Mouse (Mus musculus): ENCODE measurements around the gene Dact1. TPM values are rescaled to one million over a fixed set of nuclear protein-coding genes. Genes with fewer than 3 reads are reported as not detected.

Dact1 gene
- polyA plus RNA-seq, 1 experiment: not detected

- TF ChIP-seq GATA1 (IDR thresholded peaks at IDR 0.05; ENCODE audit: low read length) (no peak), TAL1 (IDR thresholded peaks at IDR 0.05; ENCODE audit: low read length) (no peak)
- Histone ChIP-seq H3K4me1 (ENCODE audit: control insufficient read depth) (no peaks in the 10 kb centered on the region), H3K36me3 (ENCODE audit: control insufficient read depth) (no peaks in the 10 kb centered on the region), H3K9me3 (ENCODE audit: control insufficient read depth, low read length) (no peaks in the 10 kb centered on the region), H3K4me3 (replicated peaks) (no peak overlapping the region), H3K27me3 (ENCODE audit: control insufficient read depth) (no peaks in the 10 kb centered on the region)
Measured at GRCm38 (mm10) chr12:71285399-71285798, 24.3 kb upstream of the Dact1 start.

- Histone ChIP-seq H3K27me3 (ENCODE audit: control insufficient read depth) (no peaks in the 10 kb centered on the region), H3K4me3 (replicated peaks) (no peak overlapping the region), H3K4me1 (ENCODE audit: control insufficient read depth) (no peaks in the 10 kb centered on the region), H3K36me3 (ENCODE audit: control insufficient read depth) (no peaks in the 10 kb centered on the region), H3K9me3 (ENCODE audit: control insufficient read depth, low read length) (no peaks in the 10 kb centered on the region)
- TF ChIP-seq TAL1 (IDR thresholded peaks at IDR 0.05; ENCODE audit: low read length) (no peak), GATA1 (IDR thresholded peaks at IDR 0.05; ENCODE audit: low read length) (no peak)
Measured at GRCm38 (mm10) chr12:71290460-71290859, 19.2 kb upstream of the Dact1 start.

DNA sequence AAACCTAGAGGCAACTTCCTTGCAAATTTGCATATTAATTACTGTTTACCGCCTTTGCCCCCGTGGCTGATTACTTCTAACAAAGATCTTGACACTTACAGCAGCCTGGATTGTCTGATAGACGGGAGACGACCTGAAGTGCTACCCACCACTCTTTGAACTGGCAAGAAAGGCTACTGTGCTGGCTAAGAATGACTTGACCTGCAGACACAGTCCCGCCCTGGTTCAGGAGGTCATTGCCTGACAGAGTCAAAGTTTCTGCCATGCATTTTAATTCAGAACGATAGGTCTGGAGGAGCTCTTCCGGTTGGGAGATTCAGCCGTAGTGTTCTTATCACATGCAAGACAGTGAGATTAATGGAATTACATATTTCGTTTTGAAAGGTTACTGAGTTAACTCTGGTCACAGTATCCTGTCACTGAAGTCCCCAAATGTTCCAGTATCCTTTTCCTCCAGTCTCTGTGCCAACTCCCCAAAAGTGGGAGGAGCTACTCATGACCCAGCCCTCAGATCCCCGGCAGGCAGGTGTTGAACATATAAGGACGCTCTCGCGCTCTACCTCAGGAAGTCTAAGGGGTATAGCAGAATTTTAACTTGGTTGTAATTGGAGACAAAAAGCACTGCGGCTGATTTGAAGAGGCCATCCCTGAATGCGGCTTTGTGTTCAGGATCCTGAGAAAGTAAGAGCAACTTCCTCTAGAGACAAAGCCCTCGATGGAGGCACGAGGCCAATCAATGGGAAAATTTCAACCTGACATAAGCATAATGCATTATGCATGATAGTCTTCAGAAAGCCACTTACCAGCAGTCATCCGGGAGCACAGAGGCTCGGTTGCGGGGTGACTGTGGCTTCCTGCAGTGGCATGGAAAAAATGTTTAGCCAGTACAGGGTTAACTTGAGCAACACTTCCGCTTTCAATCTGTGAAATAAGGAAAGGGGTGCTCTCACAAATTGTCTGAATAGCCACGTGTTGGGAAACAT, 15.4 kb upstream of the Dact1 start:
- Histone ChIP-seq H3K27me3 (ENCODE audit: control insufficient read depth) (no peaks in the 10 kb centered on the region), H3K4me1 (ENCODE audit: control insufficient read depth) (no peaks in the 10 kb centered on the region), H3K36me3 (ENCODE audit: control insufficient read depth) (no peaks in the 10 kb centered on the region), H3K4me3 (replicated peaks) (no peak overlapping the region), H3K9me3 (ENCODE audit: control insufficient read depth, low read length) (no peaks in the 10 kb centered on the region)
- TF ChIP-seq TAL1 (IDR thresholded peaks at IDR 0.05; ENCODE audit: low read length) (no peak), GATA1 (IDR thresholded peaks at IDR 0.05; ENCODE audit: low read length) (no peak)

DNA sequence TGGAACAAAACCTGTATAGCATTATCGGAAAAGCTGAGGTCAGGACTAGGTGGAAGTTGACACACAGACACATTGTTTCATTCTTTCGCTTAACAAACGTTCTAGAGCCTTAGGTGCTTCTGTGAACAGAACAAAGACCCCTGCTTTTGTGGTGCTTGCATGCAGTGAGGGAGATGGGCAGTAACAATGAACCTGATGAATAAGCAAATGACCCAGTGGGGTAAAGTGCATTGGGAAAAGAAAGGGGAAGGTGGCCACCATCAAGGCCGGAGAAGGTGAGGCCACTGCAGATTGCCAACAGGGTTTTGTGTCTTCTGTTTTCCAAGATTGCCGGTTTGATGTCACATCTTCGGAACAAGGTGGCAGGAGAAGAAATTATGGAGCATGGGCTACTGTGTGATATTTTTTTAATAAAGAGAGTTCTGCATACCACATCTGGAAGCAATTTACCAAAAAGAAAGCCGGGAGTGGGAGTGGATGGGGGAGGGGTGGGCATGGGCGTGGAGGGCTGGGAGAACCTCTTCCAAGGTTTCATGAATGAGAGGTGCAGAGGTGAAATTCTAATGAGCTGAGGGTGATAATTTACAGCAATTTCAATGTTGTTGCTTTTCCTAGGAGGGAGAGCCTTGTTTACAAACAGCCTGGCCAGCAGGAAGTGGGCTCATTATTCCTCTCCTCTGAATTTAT, 12.7 kb upstream of the Dact1 start:
- H3K36me3 ChIP-seq (ENCODE audit: control insufficient read depth): no peaks in the 10 kb centered on the region
- H3K4me3 ChIP-seq (replicated peaks): no peak overlapping the region
- H3K27me3 ChIP-seq (ENCODE audit: control insufficient read depth): no peaks in the 10 kb centered on the region
- H3K9me3 ChIP-seq (ENCODE audit: control insufficient read depth, low read length): no peaks in the 10 kb centered on the region
- TF ChIP-seq TAL1 (IDR thresholded peaks at IDR 0.05; ENCODE audit: low read length) (no peak), GATA1 (IDR thresholded peaks at IDR 0.05; ENCODE audit: low read length) (no peak)
- no peaks in the 10 kb centered on the region for H3K4me1 ChIP-seq (ENCODE audit: control insufficient read depth)

- Histone ChIP-seq H3K27me3 (ENCODE audit: control insufficient read depth) (peaks cover 62% of the 10 kb centered on the region), H3K4me1 (ENCODE audit: control insufficient read depth) (peaks cover 6% of the 10 kb centered on the region), H3K36me3 (ENCODE audit: control insufficient read depth) (no peaks in the 10 kb centered on the region), H3K4me3 (replicated peaks) (peak overlapping the region; percentile 56), H3K9me3 (ENCODE audit: control insufficient read depth, low read length) (peaks cover 6% of the 10 kb centered on the region; the same call in 1 of the 2 replicates)
- TF ChIP-seq TAL1 (IDR thresholded peaks at IDR 0.05; ENCODE audit: low read length): no peak
- TF ChIP-seq GATA1 (IDR thresholded peaks at IDR 0.05; ENCODE audit: low read length): no peak
Measured at GRCm38 (mm10) chr12:71310068-71310931, 616 bp downstream of the Dact1 start.

DNA sequence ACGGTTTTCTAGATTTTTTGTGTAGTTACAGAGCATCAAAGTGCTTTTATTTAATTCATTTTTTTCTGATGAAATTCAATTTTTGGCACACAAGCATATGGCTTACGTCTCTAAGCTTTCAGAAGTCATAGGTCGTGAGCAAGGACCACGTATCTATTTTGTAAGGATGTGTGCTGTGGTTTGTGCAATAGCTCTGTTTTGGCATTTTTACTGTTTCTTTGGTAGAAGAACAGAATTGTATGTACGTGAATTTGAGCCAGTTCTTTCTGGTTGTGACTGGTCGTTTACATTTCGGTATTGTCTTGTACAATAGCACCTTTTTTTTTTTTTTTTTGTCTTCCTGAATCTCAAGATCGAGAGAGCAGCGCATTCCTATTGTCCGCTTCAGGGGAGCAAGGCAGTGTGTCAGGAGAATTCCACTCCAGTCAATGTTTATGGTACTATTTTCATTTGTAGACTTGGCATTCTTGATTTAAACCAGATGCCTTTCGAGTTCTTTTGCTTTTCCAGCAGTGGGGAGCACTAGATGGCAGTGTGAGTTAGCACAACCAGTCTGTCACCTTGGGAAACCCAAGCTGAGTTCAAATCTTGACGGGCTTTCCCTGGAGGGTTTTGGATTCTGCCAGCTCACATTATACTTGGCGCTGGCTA, 1.7 kb downstream of the Dact1 start:
- peaks cover 6% of the 10 kb centered on the region for H3K4me1 ChIP-seq (ENCODE audit: control insufficient read depth)
- TF ChIP-seq TAL1 (IDR thresholded peaks at IDR 0.05; ENCODE audit: low read length): no peak
- no peak for TF ChIP-seq GATA1 (IDR thresholded peaks at IDR 0.05; ENCODE audit: low read length)
- H3K36me3 ChIP-seq (ENCODE audit: control insufficient read depth): no peaks in the 10 kb centered on the region
- no peak overlapping the region for H3K4me3 ChIP-seq (replicated peaks)
- H3K9me3 ChIP-seq (ENCODE audit: control insufficient read depth, low read length): peaks cover 6% of the 10 kb centered on the region; the same call in 1 of the 2 replicates
- peaks cover 60% of the 10 kb centered on the region for H3K27me3 ChIP-seq (ENCODE audit: control insufficient read depth)

- TF ChIP-seq TAL1 (IDR thresholded peaks at IDR 0.05; ENCODE audit: low read length) (no peak), GATA1 (IDR thresholded peaks at IDR 0.05; ENCODE audit: low read length) (no peak)
- H3K36me3 ChIP-seq (ENCODE audit: control insufficient read depth): no peaks in the 10 kb centered on the region; the same call in 1 of the 2 replicates
Measured at GRCm38 (mm10) chr12:71318239-71318638, 8.6 kb downstream of the Dact1 start.

GRCm38 (mm10) chr12:71319536-71319935, 9.9 kb downstream of the Dact1 start:
- H3K9me3 ChIP-seq (ENCODE audit: control insufficient read depth, low read length): peaks cover 16% of the 10 kb centered on the region
- H3K36me3 ChIP-seq (ENCODE audit: control insufficient read depth): no peaks in the 10 kb centered on the region; the same call in 1 of the 2 replicates
- no peaks in the 10 kb centered on the region for H3K27me3 ChIP-seq (ENCODE audit: control insufficient read depth)
- no peaks in the 10 kb centered on the region for H3K4me1 ChIP-seq (ENCODE audit: control insufficient read depth)
- H3K4me3 ChIP-seq (replicated peaks): no peak overlapping the region
- TF ChIP-seq TAL1 (IDR thresholded peaks at IDR 0.05; ENCODE audit: low read length) (no peak), GATA1 (IDR thresholded peaks at IDR 0.05; ENCODE audit: low read length) (no peak)

More at GRCm38 (mm10) chr12:71318239-71318638, 8.6 kb downstream of the Dact1 start:
- H3K4me1 ChIP-seq (ENCODE audit: control insufficient read depth): no peaks in the 10 kb centered on the region
- H3K9me3 ChIP-seq (ENCODE audit: control insufficient read depth, low read length): peaks cover 16% of the 10 kb centered on the region
- H3K27me3 ChIP-seq (ENCODE audit: control insufficient read depth): no peaks in the 10 kb centered on the region
- no peak overlapping the region for H3K4me3 ChIP-seq (replicated peaks)
